Mouse (Mus musculus): ENCODE results near the gene 4930402H24Rik.

DNA sequence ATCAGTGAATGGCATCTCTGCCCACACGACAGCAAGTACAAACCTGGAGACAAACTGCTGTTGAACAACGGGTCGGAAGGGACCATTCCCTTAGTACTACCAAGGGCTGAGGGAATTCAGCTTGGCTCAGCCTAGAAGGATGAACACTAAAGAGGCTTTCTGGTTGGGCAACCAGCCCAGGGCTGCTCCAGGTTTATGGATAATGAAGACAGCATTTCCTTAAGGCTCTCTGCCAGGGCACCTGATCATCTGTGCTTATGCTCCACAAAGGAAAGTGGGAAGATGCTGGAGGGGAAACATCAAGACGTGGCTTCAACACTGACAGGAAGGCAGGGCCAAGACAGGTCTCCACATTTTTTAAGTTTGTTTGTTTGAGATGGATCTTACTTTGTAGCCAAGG is 181.8 kb downstream of the 4930402H24Rik start:
- TF ChIP-seq CTCF (IDR thresholded peaks at IDR 0.05; ENCODE audit: control insufficient read depth, insufficient read depth, insufficient replicate concordance, low read depth, low read length): no peak
- no peak for TF ChIP-seq POLR2A (IDR thresholded peaks at IDR 0.05; ENCODE audit: control insufficient read depth, low read depth, low read length)
